Mouse (Mus musculus) left cerebral cortex, postnatal 14 days (tissue): ENCODE data around the gene Sppl2b. TPM values are rescaled to one million over a fixed set of nuclear protein-coding genes. Genes with fewer than 3 reads are reported as not detected.

Source experiments
- DNase-seq, 2 experiments: peaks; one replicate each; pipeline ENCODE4 v3.0.0; 2021 to 2022; ENCODE audit warnings: low spot score in 2 of 2, mixed read lengths in 1 of 2
- intact Hi-C: fragments of 180-260 bp; cut with DNase I; formaldehyde crosslinking; loops from one replicate; pipeline ENCODE4 v1.15.1; 2025
- total RNA-seq, 2 experiments: library from RNA; stranded (reverse); gene quantifications; 2 replicates each; pipeline ENCODE4 v1.2.3; 2021

Gene Sppl2b
- total RNA-seq, 2 experiments from 2014 or later, result 81.8 to 89.3 TPM

- no peak for DNase-seq
- intact Hi-C loops, result loop anchor here (5.0 kb wide), 1 partner anchor 116 kb away; no protein-coding TSS in a partner anchor
Observed at GRCm38 (mm10) chr10:80880901-80881300, 25.8 kb downstream of the Sppl2b start.

GRCm38 (mm10) chr10:80881301-80881700 is 26.2 kb downstream of the Sppl2b start:
- intact Hi-C loops, result loop anchor here (5.0 kb wide), 1 partner anchor 116 kb away; no protein-coding TSS in a partner anchor
- peak; percentile 74 to 89 for DNase-seq

- intact Hi-C loops, result no loop called here
- DNase-seq, result no peak
Observed at GRCm38 (mm10) chr10:80887181-80887580, 32.1 kb downstream of the Sppl2b start.

- no peak for DNase-seq
- intact Hi-C loops, result no loop called here
Observed at GRCm38 (mm10) chr10:80895100-80895499, 40.0 kb downstream of the Sppl2b start.

- intact Hi-C loops, result no loop called here
- no peak for DNase-seq
Observed at GRCm38 (mm10) chr10:80895697-80896096, 40.6 kb downstream of the Sppl2b start.

GRCm38 (mm10) chr10:80896581-80897485 is 41.8 kb downstream of the Sppl2b start:
- intact Hi-C loops, result no loop called here
- DNase-seq, result no peak

- peak; percentile 64 to 70 for DNase-seq
- intact Hi-C loops, result no loop called here
Observed at GRCm38 (mm10) chr10:80897861-80898510, 42.9 kb downstream of the Sppl2b start.

- no peak for DNase-seq
- intact Hi-C loops, result no loop called here
Observed at GRCm38 (mm10) chr10:80899074-80899473, 44.0 kb downstream of the Sppl2b start.

GRCm38 (mm10) chr10:80899591-80900317 is 44.7 kb downstream of the Sppl2b start:
- intact Hi-C loops, result no loop called here
- no peak for DNase-seq

- DNase-seq, result peak; percentile 99
- intact Hi-C loops, result no loop called here
Observed at GRCm38 (mm10) chr10:80900318-80901247, 45.5 kb downstream of the Sppl2b start, which contains the start of gene Timm13. Timm13 (minus strand) TSS chr10:80900969.

- intact Hi-C loops, result no loop called here
- no peak for DNase-seq
Observed at GRCm38 (mm10) chr10:80901409-80902272, 46.6 kb downstream of the Sppl2b start.

- intact Hi-C loops, result no loop called here
- DNase-seq, result no peak
Observed at GRCm38 (mm10) chr10:80902273-80902940, 47.3 kb downstream of the Sppl2b start.

- intact Hi-C loops, result no loop called here
- no peak for DNase-seq
Observed at GRCm38 (mm10) chr10:80903282-80903681, 48.2 kb downstream of the Sppl2b start.

- no peak for DNase-seq
- intact Hi-C loops, result no loop called here
Observed at GRCm38 (mm10) chr10:80904004-80904693, 49.1 kb downstream of the Sppl2b start.

GRCm38 (mm10) chr10:80904709-80905108 is 49.6 kb downstream of the Sppl2b start:
- DNase-seq, result no peak
- intact Hi-C loops, result no loop called here

GRCm38 (mm10) chr10:80909375-80910162 is 54.5 kb downstream of the Sppl2b start:
- intact Hi-C loops, result no loop called here
- DNase-seq, result no peak
